Mouse (Mus musculus): ENCODE results near the gene Clnk. TPM values are rescaled to one million over a fixed set of nuclear protein-coding genes. Genes with fewer than 3 reads are reported as not detected.

The Clnk gene
- total and polyA plus RNA-seq, 3 experiments = not detected

DNA sequence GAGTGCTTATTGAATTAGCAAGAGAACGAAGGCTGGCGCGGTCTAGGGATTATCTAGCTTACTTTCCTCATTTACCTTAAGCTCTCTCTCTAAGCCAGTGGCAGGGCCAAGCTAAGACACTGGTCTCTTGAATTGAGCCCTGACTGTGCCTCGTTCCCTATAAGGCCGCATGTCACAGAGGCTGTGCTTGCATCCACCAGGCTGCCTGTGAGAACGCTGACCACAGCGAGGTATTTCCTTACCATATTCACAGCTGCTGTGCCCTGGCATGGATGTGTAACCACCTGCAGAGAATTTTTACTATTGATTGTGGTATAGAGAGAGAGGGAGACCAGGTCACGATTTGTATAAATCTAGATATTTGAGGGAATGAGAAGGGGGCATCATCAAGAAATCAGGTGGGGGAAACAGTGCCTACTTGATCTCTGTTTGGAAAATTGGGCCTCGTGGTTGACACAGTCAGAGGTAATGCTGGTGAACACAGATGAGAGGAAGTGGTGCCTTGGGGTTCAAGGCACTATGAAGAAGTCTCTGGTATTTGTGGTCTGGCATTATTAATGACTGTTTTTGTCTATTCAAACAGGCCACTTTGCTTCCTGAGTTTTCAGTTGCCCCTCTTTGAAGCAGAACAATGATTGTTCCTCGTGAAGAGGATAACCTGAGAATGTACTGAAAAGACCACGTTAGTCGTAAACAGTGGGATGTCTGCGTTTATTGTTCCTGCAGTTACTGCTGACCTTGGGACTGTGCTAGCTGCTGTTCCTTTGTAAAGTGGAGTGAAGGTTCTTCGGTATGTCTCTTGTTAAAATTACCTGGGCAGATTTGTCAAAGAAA is 52.3 kb downstream of the Clnk start:
- no peak for DNase-seq (ENCODE audit: low read depth, low spot score)
- H3K9me3 ChIP-seq (replicated peaks; ENCODE audit: insufficient read depth, low read length) = no peaks in the 10 kb centered on the region
- no peaks in the 10 kb centered on the region for H3K36me3 ChIP-seq (ENCODE audit: control insufficient read depth in 1 of 2, insufficient read depth in 2 of 2, low read length in 2 of 2)
- TF ChIP-seq NRF1 (IDR thresholded peaks at IDR 0.05; ENCODE audit: insufficient read depth, low read depth, low read length, poor library complexity, severe bottlenecking) (no peak), ZNF384 (IDR thresholded peaks at IDR 0.05; ENCODE audit: low read depth, low read length) (no peak), MAZ (IDR thresholded peaks at IDR 0.05; ENCODE audit: low read depth, low read length) (no peak), SIN3A (IDR thresholded peaks at IDR 0.05; ENCODE audit: low read length) (no peak), BHLHE40 (IDR thresholded peaks at IDR 0.05; ENCODE audit: borderline replicate concordance, low read depth, low read length) (no peak), MEF2A (IDR thresholded peaks at IDR 0.05; ENCODE audit: extremely low read depth, insufficient replicate concordance, low read depth, low read length, poor library complexity, severe bottlenecking) (no peak), ELF1 (IDR thresholded peaks at IDR 0.05; ENCODE audit: low read depth, low read length) (no peak), TCF12 (IDR thresholded peaks at IDR 0.05; ENCODE audit: low read depth, low read length) (no peak), CTCF (IDR thresholded peaks at IDR 0.05 in 2 of 3, conservative IDR thresholded peaks at IDR 0.05 in 1 of 3; ENCODE audit: control insufficient read depth in 1 of 3, insufficient read depth in 1 of 3, low read depth in 2 of 3, low read length in 3 of 3, poor library complexity in 1 of 3, severe bottlenecking in 1 of 3) (no peak), HCFC1 (IDR thresholded peaks at IDR 0.05; ENCODE audit: low read depth, low read length) (no peak), GABPA (IDR thresholded peaks at IDR 0.05; ENCODE audit: low read depth, low read length) (no peak), ZC3H11A (IDR thresholded peaks at IDR 0.05; ENCODE audit: low read depth, low read length) (no peak)
- H3K79me2 ChIP-seq (ENCODE audit: control insufficient read depth, insufficient read depth, low read length, poor library complexity) = no peaks in the 10 kb centered on the region
- H3K27me3 ChIP-seq (ENCODE audit: control insufficient read depth in 1 of 2, insufficient read depth in 2 of 2, low read length in 2 of 2) = no peaks in the 10 kb centered on the region
- H3K4me3 ChIP-seq (ENCODE audit: control insufficient read depth in 1 of 2, insufficient read depth in 1 of 2, low read depth in 2 of 2, low read length in 2 of 2) = no peak overlapping the region
- H3K27ac ChIP-seq (ENCODE audit: control insufficient read depth, low read depth, low read length) = no peak overlapping the region
- H3K9ac ChIP-seq (ENCODE audit: control insufficient read depth, low read depth, low read length, poor library complexity, severe bottlenecking) = no peak overlapping the region
- no peaks in the 10 kb centered on the region for H3K4me1 ChIP-seq (ENCODE audit: control insufficient read depth in 1 of 2, insufficient read depth in 2 of 2, low read length in 2 of 2)

- no peak for DNase-seq (ENCODE audit: low read depth, low spot score)
- TF ChIP-seq GABPA (IDR thresholded peaks at IDR 0.05; ENCODE audit: low read depth, low read length) (no peak), NELFE (IDR thresholded peaks at IDR 0.05; ENCODE audit: low read depth, low read length) (no peak), TAL1 (IDR thresholded peaks at IDR 0.05; ENCODE audit: low read length) (no peak), RCOR1 (IDR thresholded peaks at IDR 0.05; ENCODE audit: low read depth, low read length) (no peak), GATA1 (IDR thresholded peaks at IDR 0.05; ENCODE audit: low read depth, low read length) (no peak), HCFC1 (IDR thresholded peaks at IDR 0.05; ENCODE audit: low read depth, low read length) (no peak), JUND (IDR thresholded peaks at IDR 0.05; ENCODE audit: low read depth, low read length) (no peak), USF2 (IDR thresholded peaks at IDR 0.05; ENCODE audit: borderline replicate concordance in 1 of 2, insufficient read depth in 1 of 2, low read depth in 1 of 2, low read length in 2 of 2) (no peak), CHD2 (IDR thresholded peaks at IDR 0.05; ENCODE audit: low read length) (no peak), EP300 (IDR thresholded peaks at IDR 0.05; ENCODE audit: low read depth in 1 of 2, low read length in 2 of 2) (no peak), CHD1 (IDR thresholded peaks at IDR 0.05; ENCODE audit: low read depth, low read length) (no peak), BHLHE40 (IDR thresholded peaks at IDR 0.05; ENCODE audit: borderline replicate concordance, low read depth, low read length) (no peak)
- H3K27ac ChIP-seq (ENCODE audit: control insufficient read depth, low read depth, low read length) = no peak overlapping the region
- H3K27me3 ChIP-seq (ENCODE audit: control insufficient read depth in 1 of 2, insufficient read depth in 2 of 2, low read length in 2 of 2) = no peaks in the 10 kb centered on the region
- no peak overlapping the region for H3K4me3 ChIP-seq (ENCODE audit: control insufficient read depth in 1 of 2, insufficient read depth in 1 of 2, low read depth in 2 of 2, low read length in 2 of 2)
- no peaks in the 10 kb centered on the region for H3K36me3 ChIP-seq (ENCODE audit: control insufficient read depth in 1 of 2, insufficient read depth in 2 of 2, low read length in 2 of 2)
- no peaks in the 10 kb centered on the region for H3K4me1 ChIP-seq (ENCODE audit: control insufficient read depth in 1 of 2, insufficient read depth in 2 of 2, low read length in 2 of 2)
- H3K9me3 ChIP-seq (replicated peaks; ENCODE audit: insufficient read depth, low read length) = no peaks in the 10 kb centered on the region
- H3K9ac ChIP-seq (ENCODE audit: control insufficient read depth, low read depth, low read length, poor library complexity, severe bottlenecking) = no peak overlapping the region
- no peaks in the 10 kb centered on the region for H3K79me2 ChIP-seq (ENCODE audit: control insufficient read depth, insufficient read depth, low read length, poor library complexity)
Measured at GRCm38 (mm10) chr5:38813391-38814109, 63.1 kb downstream of the Clnk start.

Data from MEL (cell line).